8 mouse cellular contexts compared by ENCODE assay signal in the genomic region with DNA sequence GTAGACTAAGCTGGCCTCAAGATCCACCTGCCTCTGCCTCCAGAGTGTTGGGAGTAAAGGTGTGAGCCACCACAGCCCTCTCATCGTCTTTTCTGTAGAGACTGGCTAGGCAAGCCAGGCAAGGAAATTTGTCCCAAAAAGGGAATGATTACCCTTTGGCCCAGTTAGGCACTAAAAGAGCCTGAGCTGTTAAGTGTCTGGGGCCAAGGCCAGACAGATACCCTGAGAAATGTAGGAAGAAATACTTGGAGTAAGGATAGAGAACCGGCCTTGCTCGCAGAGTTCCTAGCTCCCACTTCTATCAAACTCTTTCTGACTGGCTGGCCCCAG. TPM values are rescaled to one million over a fixed set of nuclear protein-coding genes. Genes with fewer than 3 reads are reported as not detected.
DNase-seq lines count a peak whose midpoint lies in the region; ATAC-seq and TF ChIP-seq lines count a peak whose summit lies in the region.

No protein-coding gene starts in this region.

- no peak; the same call in 1 of the 2 replicates for TF ChIP-seq CTCF in heart, adult 2 months (IDR thresholded peaks at IDR 0.05)
- TF ChIP-seq CTCF in C2C12 (IDR thresholded peaks at IDR 0.05; ENCODE audit: control insufficient read depth, insufficient read depth, insufficient read length) = no peak

- intact Hi-C loops in heart, adult 2 months (cut with DNase I) = no loop called here

- H3K27ac ChIP-seq in heart, adult 2 months = peak overlapping the region; percentile 98
- H3K27ac ChIP-seq in liver, embryonic 11.5 days (ENCODE audit: low read depth, low read length) = peak overlapping the region; percentile 77

- peak overlapping the region; percentile 57 for H3ac ChIP-seq in C2C12 (ENCODE audit: control insufficient read depth, insufficient read length, low read depth)

- no peak for DNase-seq in heart, adult 2 months
- no peak for DNase-seq in heart, adult 8-10 months (ENCODE audit: low spot score)
- DNase-seq in fat pad, adult 2 months (ENCODE audit: extremely low read depth, low read depth, low spot score) = peak; percentile 50
- DNase-seq in liver, embryonic 11.5 days (ENCODE audit: low spot score) = no peak
- DNase-seq in embryo, embryonic 9.5 days (ENCODE audit: extremely low spot score) = no peak
- DNase-seq in spleen, postnatal 10 days (ENCODE audit: low spot score in 2 of 2) = no peak
- DNase-seq in right cerebral cortex, postnatal 25 days = no peak

- H3K79me3 ChIP-seq in C2C12 (ENCODE audit: low read depth) = no peaks in the 10 kb centered on the region

- ATAC-seq in liver, embryonic 11.5 days (replicated peaks; ENCODE audit: low FRiP score) = no peak

- H3K9ac ChIP-seq in heart, adult 2 months (ENCODE audit: low read depth, low read length) = peak overlapping the region; percentile 79
- H3K9ac ChIP-seq in liver, embryonic 11.5 days (ENCODE audit: low read depth, low read length) = peak overlapping the region; percentile 88

- no peak for TF ChIP-seq EP300 in heart, adult 2 months (IDR thresholded peaks at IDR 0.05; ENCODE audit: insufficient read depth, low read depth, low read length)

- H3K4me3 ChIP-seq in heart, adult 2 months = peak overlapping the region; percentile 71
- peak overlapping the region; percentile 85 for H3K4me3 ChIP-seq in C2C12 (ENCODE audit: insufficient read depth, poor library complexity, severe bottlenecking)
- peak overlapping the region; percentile 81 for H3K4me3 ChIP-seq in liver, embryonic 11.5 days (ENCODE audit: low read depth, low read length)

- no peak; the same call in 1 of the 2 replicates for TF ChIP-seq POLR2A in heart, adult 2 months (IDR thresholded peaks at IDR 0.05; ENCODE audit: insufficient read depth, low read depth, low read length)

- peak overlapping the region; percentile 97 for H3K4me2 ChIP-seq in liver, embryonic 11.5 days

- no peaks in the 10 kb centered on the region for H3K79me2 ChIP-seq in heart, adult 2 months (replicated peaks; ENCODE audit: control insufficient read depth, insufficient read depth, low read length)
- H3K79me2 ChIP-seq in C2C12 (ENCODE audit: control insufficient read depth, insufficient read depth) = peaks cover 14% of the 10 kb centered on the region

- WGBS in heart, adult 2 months = 0% methylated on average over 3 of the region's 3 CpGs
- 5% methylated on average over 3 of the region's 3 CpGs for WGBS in liver, embryonic 11.5 days

- no peaks in the 10 kb centered on the region for H3K27me3 ChIP-seq in heart, adult 2 months (ENCODE audit: control insufficient read depth, insufficient read depth, low read length)
- no peaks in the 10 kb centered on the region for H3K27me3 ChIP-seq in C2C12 (ENCODE audit: control insufficient read depth, insufficient read depth, insufficient read length)
- H3K27me3 ChIP-seq in liver, embryonic 11.5 days (replicated peaks; ENCODE audit: control insufficient read depth, insufficient read depth, low read length) = no peaks in the 10 kb centered on the region

- no peaks in the 10 kb centered on the region for H3K9me3 ChIP-seq in liver, embryonic 11.5 days (ENCODE audit: control insufficient read depth, low read length)

- H3K36me3 ChIP-seq in heart, adult 2 months (ENCODE audit: control insufficient read depth, insufficient read depth, low read length) = no peaks in the 10 kb centered on the region; the same call in 1 of the 2 replicates
- peaks cover 13% of the 10 kb centered on the region for H3K36me3 ChIP-seq in C2C12 (ENCODE audit: control insufficient read depth, insufficient read depth)
- peaks cover 12% of the 10 kb centered on the region for H3K36me3 ChIP-seq in liver, embryonic 11.5 days (ENCODE audit: control insufficient read depth, insufficient read depth, low read length)

- peaks cover 4% of the 10 kb centered on the region for H3K4me1 ChIP-seq in heart, adult 2 months (ENCODE audit: control insufficient read depth, insufficient read depth, low read length)
- peaks cover 13% of the 10 kb centered on the region for H3K4me1 ChIP-seq in liver, embryonic 11.5 days (replicated peaks; ENCODE audit: control insufficient read depth, insufficient read depth, low read length)

TF ChIP-seq in C2C12, 6 proteins besides CTCF, POLR2A, EP300 and RAD21:
- no peak for TF ChIP-seq FOSL1 (IDR thresholded peaks at IDR 0.05; ENCODE audit: insufficient read depth, low read length, poor library complexity, severe bottlenecking)
- TF ChIP-seq MYOD1 (IDR thresholded peaks at IDR 0.05; ENCODE audit: control insufficient read depth, insufficient read length, low read depth) = no peak

RNA-seq across cellular contexts. Expression of a gene that starts 0.4 kb away (rescaled TPM):
- total RNA-seq in heart, adult 2 months (2021) = 10 to 100 TPM; 67.6 to 75.5 TPM
- polyA plus RNA-seq in heart, adult 2 months (2012; rRNA removed) = 57.3 and 83.7 TPM in 2 replicates
- 10 to 100 TPM; 65.1 to 79.2 (median 75.5) TPM for total RNA-seq in heart, adult 8-10 months (2022)
- polyA plus RNA-seq in C2C12 (2012; fragmentation: generic; extraction: Trizol) = 82.1 TPM
- 48.7 and 57.5 TPM in 2 replicates for polyA plus RNA-seq in liver, embryonic 11.5 days (2014; fragmentation: Nextera tagmentation; extraction: Ambion mirVana)

RNA-seq across cellular contexts. Expression of a gene that starts 4.3 kb away (rescaled TPM):
- total RNA-seq in heart, adult 2 months (2021) = under 1 TPM; 0.14 to 0.16 TPM
- polyA plus RNA-seq in heart, adult 2 months (2012; rRNA removed) = 0.53 and 0.55 TPM in 2 replicates
- under 1 TPM in 2 of 4 experiments, not detected in 2; 0.38 to 0.81 TPM for total RNA-seq in heart, adult 8-10 months (2022)
- polyA plus RNA-seq in C2C12 (2012; fragmentation: generic; extraction: Trizol) = 0.06 TPM
- polyA plus RNA-seq in liver, embryonic 11.5 days (2014; fragmentation: Nextera tagmentation; extraction: Ambion mirVana) = 0.82 and 2.2 TPM in 2 replicates

RNA-seq across cellular contexts. Expression of a gene that starts 6.4 kb away (rescaled TPM):
- 10 to 100 TPM; 16.6 to 17.1 TPM for total RNA-seq in heart, adult 2 months (2021)
- polyA plus RNA-seq in heart, adult 2 months (2012; rRNA removed) = 32.9 and 33.7 TPM in 2 replicates
- 10 to 100 TPM; 16.0 to 18.5 (median 16.4) TPM for total RNA-seq in heart, adult 8-10 months (2022)
- polyA plus RNA-seq in C2C12 (2012; fragmentation: generic; extraction: Trizol) = 25.7 TPM
- 12.5 and 14.8 TPM in 2 replicates for polyA plus RNA-seq in liver, embryonic 11.5 days (2014; fragmentation: Nextera tagmentation; extraction: Ambion mirVana)

RNA-seq across cellular contexts. Expression of a gene that starts 16.2 kb away (rescaled TPM):
- total RNA-seq in heart, adult 2 months (2021) = 10 to 100 TPM; 49.3 to 56.6 TPM
- 36.0 and 42.3 TPM in 2 replicates for polyA plus RNA-seq in heart, adult 2 months (2012; rRNA removed)
- 10 to 100 TPM; 40.2 to 51.1 (median 42.2) TPM for total RNA-seq in heart, adult 8-10 months (2022)
- polyA plus RNA-seq in C2C12 (2012; fragmentation: generic; extraction: Trizol) = 36.1 TPM
- polyA plus RNA-seq in liver, embryonic 11.5 days (2014; fragmentation: Nextera tagmentation; extraction: Ambion mirVana) = 97.8 and 100.0 TPM in 2 replicates

RNA-seq across cellular contexts. Expression of a gene that starts 17.4 kb away (rescaled TPM):
- 10 to 100 TPM; 35.7 to 36.5 TPM for total RNA-seq in heart, adult 2 months (2021)
- 45.6 and 45.9 TPM in 2 replicates for polyA plus RNA-seq in heart, adult 2 months (2012; rRNA removed)
- total RNA-seq in heart, adult 8-10 months (2022) = 10 to 100 TPM; 38.0 to 39.3 (median 38.7) TPM
- polyA plus RNA-seq in C2C12 (2012; fragmentation: generic; extraction: Trizol) = 2.6 TPM
- 4.9 and 7.5 TPM in 2 replicates for polyA plus RNA-seq in liver, embryonic 11.5 days (2014; fragmentation: Nextera tagmentation; extraction: Ambion mirVana)
